Mouse (Mus musculus) stomach, embryonic 16.5 days (tissue): ENCODE results near the gene Gabpb2. TPM values are rescaled to one million over a fixed set of nuclear protein-coding genes. Genes with fewer than 3 reads are reported as not detected.

Source experiments
- ATAC-seq: fragments of 200-750 bp; cut with Nextera tagmentation; 2 replicates; pipeline ENCODE4 v1.8.0; 2017; ENCODE audit warnings: moderate number of reproducible peaks, moderate TSS enrichment; ENCODE audit not compliant: insufficient read depth, low FRiP score
- H3K27ac ChIP-seq: fragments of 300-500 bp; sonication (generic); 2 replicates; pipeline ENCODE4 v1.5.1; 2014; ENCODE audit warnings: low read length
- H3K27me3 ChIP-seq: fragments of 300-500 bp; sonication (generic); 2 replicates; pipeline ENCODE4 v1.6.1; 2014; ENCODE audit warnings: low read length, control low read depth, mixed read lengths; ENCODE audit not compliant: control insufficient read depth, insufficient read depth
- H3K36me3 ChIP-seq: fragments of 300-500 bp; sonication (generic); 2 replicates; pipeline ENCODE4 v1.6.1; 2014; ENCODE audit warnings: low read length; ENCODE audit not compliant: control insufficient read depth, insufficient read depth
- H3K4me1 ChIP-seq: fragments of 300-500 bp; sonication (generic); 2 replicates; pipeline ENCODE4 v1.6.1; 2014; ENCODE audit warnings: low read length, control low read depth, mixed read lengths; ENCODE audit not compliant: control insufficient read depth, insufficient read depth
- H3K4me2 ChIP-seq: fragments of 300-500 bp; sonication (generic); 2 replicates; pipeline ENCODE4 v1.6.1; 2014; ENCODE audit warnings: low read depth, low read length, mixed read lengths
- H3K4me3 ChIP-seq: fragments of 300-500 bp; sonication (generic); replicated peaks from 2 replicates; pipeline ENCODE4 v1.5.1; 2014; ENCODE audit warnings: mild to moderate bottlenecking, low read length
- H3K9ac ChIP-seq: fragments of 300-500 bp; sonication (generic); 2 replicates; pipeline ENCODE4 v1.6.1; 2014; ENCODE audit warnings: low read length
- H3K9me3 ChIP-seq: fragments of 300-500 bp; sonication (generic); replicated peaks from 2 replicates; pipeline ENCODE4 v1.6.1; 2016; ENCODE audit warnings: low read length, control low read depth; ENCODE audit not compliant: control insufficient read depth
- WGBS: fragments of 180-500 bp; shearing (Covaris S2); extraction: QIAGEN DNeasy Blood & Tissue Kit; methylation state at CpG from one replicate; pipeline ENCODE4 v1.1.7; 2014; 5-methylcytosine and 5-hydroxymethylcytosine counted together
- polyA plus RNA-seq: library from polyadenylated mRNA; unstranded; fragments of >200 nt; fragmentation: Nextera tagmentation; extraction: Ambion mirVana; gene quantifications from 2 replicates; pipeline ENCODE4 v1.2.1, GENCODE M21; 2015

The Gabpb2 gene
- polyA plus RNA-seq, 1 experiment from 2014 or later: 10.9 TPM

DNA sequence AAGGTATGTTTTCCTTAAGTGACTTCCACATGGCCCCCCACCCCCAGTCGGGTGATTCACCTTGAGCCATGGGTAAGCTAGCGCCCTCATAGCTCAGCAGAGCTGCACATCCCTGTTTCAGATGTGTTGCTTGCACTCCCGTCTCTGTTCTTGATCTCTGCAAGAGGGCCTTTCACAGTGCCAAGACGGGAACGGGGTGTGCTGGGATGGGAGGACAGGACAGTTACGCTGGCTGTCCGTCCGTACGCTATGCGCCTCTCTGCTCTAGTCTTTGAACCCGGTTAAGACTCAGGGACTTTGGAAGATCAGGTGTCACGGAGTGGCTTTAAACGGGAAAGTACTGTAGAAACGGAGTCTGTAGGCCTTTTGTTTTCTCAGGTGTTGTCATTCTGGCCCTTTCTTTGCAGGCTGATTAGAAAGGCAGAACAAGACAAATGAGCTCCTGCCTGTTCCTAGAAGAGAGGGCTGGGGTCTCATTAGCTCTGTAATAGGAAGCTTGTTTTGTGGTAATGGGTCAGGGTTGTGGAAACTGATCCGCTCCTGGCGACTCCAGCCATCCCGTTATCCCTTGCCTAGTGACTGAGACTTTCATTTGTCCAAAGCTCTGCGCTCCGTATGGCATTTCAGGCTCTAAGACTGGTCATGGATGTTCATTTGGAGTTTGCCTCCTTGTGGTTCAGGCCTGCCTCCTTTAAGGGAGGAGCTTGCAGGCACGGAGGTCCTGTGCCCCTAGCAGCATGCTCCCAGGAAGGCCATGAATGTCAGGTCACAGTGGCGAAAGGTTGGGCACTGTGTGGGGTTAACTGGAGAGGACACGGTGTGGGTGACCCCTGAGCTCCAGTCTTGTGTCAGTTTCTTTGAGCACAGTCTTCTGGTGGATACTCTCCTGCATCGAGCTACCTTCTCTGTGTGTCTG is 17.9 kb upstream of the Gabpb2 start:
- Histone ChIP-seq H3K4me3 (no peak overlapping the region), H3K27me3 (no peaks in the 10 kb centered on the region), H3K9ac (no peak overlapping the region), H3K4me2 (no peak overlapping the region), H3K36me3 (peaks cover 46% of the 10 kb centered on the region), H3K27ac (no peak overlapping the region), H3K9me3 (no peaks in the 10 kb centered on the region), H3K4me1 (peaks cover 20% of the 10 kb centered on the region)
- 86% methylated on average over 23 of the region's 23 CpGs for WGBS
- ATAC-seq: no peak

DNA sequence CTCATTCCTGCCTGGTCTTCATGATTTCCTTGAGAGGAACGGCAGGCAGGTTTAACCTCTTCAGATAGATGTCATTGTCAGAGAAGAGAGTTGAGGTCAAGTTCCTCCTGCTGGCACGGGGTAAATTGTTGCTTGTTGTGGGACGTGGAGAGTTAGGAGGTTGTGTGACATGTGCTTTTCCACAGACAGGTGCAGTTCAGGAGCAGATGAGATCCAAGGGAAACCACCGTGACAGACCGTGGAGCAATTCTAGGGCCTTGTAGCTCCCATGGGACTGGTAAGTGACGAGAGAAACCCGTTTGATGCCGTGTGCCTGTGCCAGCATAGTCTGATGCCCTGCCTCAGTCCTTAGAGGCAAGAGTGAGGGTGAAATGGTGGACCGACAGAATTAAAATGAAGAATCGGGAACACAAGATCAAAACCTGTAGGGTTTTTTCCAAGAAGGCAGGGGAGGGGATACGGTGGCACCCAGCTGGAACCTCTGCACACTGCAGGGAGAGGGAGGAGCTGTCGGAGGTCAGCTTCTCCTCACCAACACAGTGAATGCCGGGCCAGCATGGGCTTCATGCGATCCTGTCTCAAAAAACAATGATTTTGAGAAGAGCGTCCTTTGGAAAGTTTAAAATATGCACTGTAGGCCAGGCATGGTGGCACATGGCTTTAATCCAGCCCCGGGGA is 15.7 kb upstream of the Gabpb2 start:
- peaks cover 28% of the 10 kb centered on the region for H3K4me1 ChIP-seq
- no peak for ATAC-seq
- peaks cover 46% of the 10 kb centered on the region for H3K36me3 ChIP-seq
- peak overlapping the region; percentile 15; the same call in 1 of the 2 replicates for H3K27ac ChIP-seq
- H3K4me2 ChIP-seq: no peak overlapping the region
- 89% methylated on average over 16 of the region's 16 CpGs for WGBS
- H3K4me3 ChIP-seq: no peak overlapping the region
- no peaks in the 10 kb centered on the region for H3K9me3 ChIP-seq
- H3K27me3 ChIP-seq: no peaks in the 10 kb centered on the region
- no peak overlapping the region for H3K9ac ChIP-seq

GRCm38 (mm10) chr3:95232771-95233170 is 15.1 kb upstream of the Gabpb2 start:
- H3K9me3 ChIP-seq: no peaks in the 10 kb centered on the region
- peaks cover 28% of the 10 kb centered on the region for H3K4me1 ChIP-seq
- H3K27ac ChIP-seq: peak overlapping the region; percentile 15; the same call in 1 of the 2 replicates
- H3K4me3 ChIP-seq: no peak overlapping the region
- no peak overlapping the region for H3K4me2 ChIP-seq
- peaks cover 42% of the 10 kb centered on the region for H3K36me3 ChIP-seq
- no peak for ATAC-seq
- WGBS: 67% methylated on average over 7 of the region's 7 CpGs
- no peaks in the 10 kb centered on the region for H3K27me3 ChIP-seq
- no peak overlapping the region for H3K9ac ChIP-seq

DNA sequence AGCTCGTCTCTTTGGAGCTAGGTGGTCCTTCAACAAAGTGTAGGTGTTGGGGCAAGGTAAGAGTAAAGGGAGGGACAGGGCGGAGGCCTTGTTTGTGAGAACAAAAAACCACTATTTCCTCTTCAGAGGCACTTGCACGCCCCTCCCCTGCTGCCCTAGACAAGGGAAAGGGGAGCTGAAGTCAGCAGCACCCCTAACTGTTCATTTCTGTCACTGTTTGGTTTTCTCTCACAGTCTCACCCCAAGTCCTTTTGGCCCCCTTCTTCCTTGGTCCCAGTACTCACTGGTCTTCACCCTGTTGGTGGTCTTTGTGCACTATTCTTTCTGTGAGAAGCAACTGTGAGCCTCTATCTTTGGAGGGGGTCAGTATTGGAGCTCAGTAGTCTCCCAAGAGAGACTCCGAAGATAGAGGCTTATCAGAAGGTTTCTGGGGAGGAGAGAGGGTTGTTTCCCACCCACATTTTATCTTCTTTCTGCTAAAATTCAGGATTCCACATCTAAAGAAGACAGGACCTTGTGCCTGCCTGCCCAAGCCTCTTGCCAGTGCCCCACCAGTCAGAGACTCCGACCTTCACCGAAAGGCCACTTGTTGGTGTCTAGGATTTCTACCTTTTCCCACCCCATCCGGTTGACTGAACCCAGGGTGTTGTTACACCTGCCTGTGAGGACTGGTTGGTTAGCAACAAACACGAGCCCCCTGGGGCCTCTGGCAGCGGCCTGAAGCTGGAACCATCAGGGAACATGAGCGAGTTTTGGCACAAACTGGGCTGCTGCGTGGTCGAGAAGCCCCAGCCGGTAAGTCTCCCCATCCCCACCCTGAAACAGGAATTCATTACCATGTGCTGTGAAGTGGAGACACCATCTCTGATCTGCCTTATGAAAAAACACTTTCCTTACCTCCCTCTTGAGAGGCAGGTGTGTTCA is 13.8 kb upstream of the Gabpb2 start, which contains the start of gene Mllt11:
Gene Mllt11, minus strand, starts transcription at position 874 of the 924 bp plus-strand sequence.
- Histone ChIP-seq H3K9ac (peak within 1 kb of the TSS; percentile 98), H3K27ac (peak within 1 kb of the TSS; percentile 99), H3K4me3 (peak within 1 kb of the TSS; percentile 89), H3K4me2 (peak within 1 kb of the TSS; percentile 88), H3K9me3 (no peaks in the 10 kb centered on the region), H3K4me1 (peaks cover 36% of the 10 kb centered on the region), H3K36me3 (peaks cover 42% of the 10 kb centered on the region), H3K27me3 (no peaks in the 10 kb centered on the region)
- no peak for ATAC-seq
- 71% methylated on average over 13 of the region's 13 CpGs for WGBS

GRCm38 (mm10) chr3:95230495-95231297 is 13.0 kb upstream of the Gabpb2 start:
- peak overlapping the region; percentile 89 for H3K4me3 ChIP-seq
- H3K9ac ChIP-seq: peak overlapping the region; percentile 98
- 37% methylated on average over 8 of the region's 8 CpGs for WGBS
- peaks cover 35% of the 10 kb centered on the region for H3K36me3 ChIP-seq
- peaks cover 38% of the 10 kb centered on the region for H3K4me1 ChIP-seq
- peak overlapping the region; percentile 99 for H3K27ac ChIP-seq
- H3K27me3 ChIP-seq: no peaks in the 10 kb centered on the region
- no peak for ATAC-seq
- no peaks in the 10 kb centered on the region for H3K9me3 ChIP-seq
- H3K4me2 ChIP-seq: peak overlapping the region; percentile 88

- H3K4me3 ChIP-seq: peak overlapping the region; percentile 89
- ATAC-seq: peak; percentile 27; the same call in 1 of the 2 replicates
- peak overlapping the region; percentile 99 for H3K27ac ChIP-seq
- H3K4me1 ChIP-seq: peaks cover 38% of the 10 kb centered on the region
- peaks cover 30% of the 10 kb centered on the region for H3K36me3 ChIP-seq
- WGBS: 0% methylated on average over 13 of the region's 13 CpGs
- peak overlapping the region; percentile 98 for H3K9ac ChIP-seq
- H3K27me3 ChIP-seq: no peaks in the 10 kb centered on the region
- peak overlapping the region; percentile 88 for H3K4me2 ChIP-seq
- no peaks in the 10 kb centered on the region for H3K9me3 ChIP-seq
Measured at GRCm38 (mm10) chr3:95229781-95230494, 12.2 kb upstream of the Gabpb2 start.

- Histone ChIP-seq H3K4me2 (peak overlapping the region; percentile 88), H3K36me3 (peaks cover 22% of the 10 kb centered on the region), H3K4me3 (peak overlapping the region; percentile 89), H3K9me3 (no peaks in the 10 kb centered on the region), H3K9ac (peak overlapping the region; percentile 98), H3K27me3 (no peaks in the 10 kb centered on the region), H3K27ac (peak overlapping the region; percentile 99), H3K4me1 (peaks cover 41% of the 10 kb centered on the region)
- peak; percentile 18 for ATAC-seq
- under 1% methylated on average over 43 of the region's 43 CpGs for WGBS
Measured at GRCm38 (mm10) chr3:95228894-95229780, 11.4 kb upstream of the Gabpb2 start.
